Mouse (Mus musculus) liver, embryonic 16.5 days (tissue): Measurements from ENCODE around the gene Cnmd. TPM values are rescaled to one million over a fixed set of nuclear protein-coding genes. Genes with fewer than 3 reads are reported as not detected.

Experiments used
- ATAC-seq: fragments of 200-750 bp; cut with Nextera tagmentation; 2 replicates; pipeline ENCODE4 v1.8.0; 2017; ENCODE audit warnings: low read depth, mild to moderate bottlenecking, moderate number of reproducible peaks, moderate library complexity
- H3K27ac ChIP-seq: fragments of 300-500 bp; sonication (generic); 2 replicates; pipeline ENCODE4 v1.5.1; 2014; ENCODE audit warnings: mild to moderate bottlenecking, low read length
- H3K27me3 ChIP-seq: fragments of 300-500 bp; sonication (generic); 2 replicates; pipeline ENCODE4 v1.6.1; 2014; ENCODE audit warnings: low read depth, low read length, mixed read lengths; ENCODE audit not compliant: control insufficient read depth, insufficient read depth
- H3K36me3 ChIP-seq: fragments of 300-500 bp; sonication (generic); 2 replicates; pipeline ENCODE4 v1.6.1; 2014; ENCODE audit warnings: mild to moderate bottlenecking; ENCODE audit not compliant: control insufficient read depth, insufficient read depth
- H3K4me1 ChIP-seq: fragments of 300-500 bp; sonication (generic); 2 replicates; pipeline ENCODE4 v1.6.1; 2014; ENCODE audit warnings: low read depth, low read length, mixed read lengths; ENCODE audit not compliant: control insufficient read depth
- H3K4me2 ChIP-seq: fragments of 300-500 bp; sonication (generic); 2 replicates; pipeline ENCODE4 v1.6.1; 2014; ENCODE audit warnings: low read depth, low read length, mixed read lengths
- H3K4me3 ChIP-seq: fragments of 300-500 bp; sonication (generic); 2 replicates; pipeline ENCODE4 v1.5.1; 2014; ENCODE audit warnings: low read depth, mild to moderate bottlenecking, low read length
- H3K9ac ChIP-seq: fragments of 300-500 bp; sonication (generic); 2 replicates; pipeline ENCODE4 v1.6.1; 2014; ENCODE audit warnings: low read depth, low read length
- H3K9me3 ChIP-seq: fragments of 300-500 bp; sonication (generic); replicated peaks from 2 replicates; pipeline ENCODE4 v1.6.1; 2016; ENCODE audit warnings: low read length; ENCODE audit not compliant: control insufficient read depth
- WGBS: fragments of 180-500 bp; shearing (Covaris S2); extraction: QIAGEN DNeasy Blood & Tissue Kit; methylation state at CpG from one replicate; pipeline ENCODE4 v1.1.7; 2014; ENCODE audit not compliant: insufficient replicate concordance; 5-methylcytosine and 5-hydroxymethylcytosine counted together
- polyA plus RNA-seq: library from polyadenylated mRNA; unstranded; fragments of >200 nt; fragmentation: Nextera tagmentation; extraction: Ambion mirVana; gene quantifications from 2 replicates; pipeline ENCODE4 v1.2.1, GENCODE M21; 2015

Cnmd gene
- polyA plus RNA-seq, 1 experiment from 2014 or later: 0.09 TPM

DNA sequence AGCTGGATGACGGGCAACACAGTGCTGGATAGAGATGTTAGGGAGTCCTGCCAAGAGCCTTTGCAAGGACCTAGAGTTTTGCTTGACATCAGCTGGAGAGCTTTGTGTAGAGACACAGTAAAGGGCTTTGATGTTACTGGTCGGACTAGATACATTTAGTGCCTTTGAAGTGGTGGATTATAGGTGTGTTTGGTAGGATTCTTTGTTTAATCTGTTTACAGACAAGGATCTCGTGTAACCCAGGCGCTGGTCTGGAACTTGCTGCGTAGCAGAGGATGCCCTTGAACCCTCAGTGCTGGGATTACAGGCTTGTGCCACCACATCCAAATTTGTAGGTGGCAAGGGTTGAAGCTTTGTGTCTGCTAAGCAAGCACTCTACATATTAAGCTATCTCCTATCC lies 67.9 kb downstream of the Cnmd start:
- no peak overlapping the region for H3K9ac ChIP-seq
- no peaks in the 10 kb centered on the region for H3K27me3 ChIP-seq
- no peak overlapping the region for H3K4me2 ChIP-seq
- no peaks in the 10 kb centered on the region for H3K36me3 ChIP-seq
- no peak overlapping the region for H3K4me3 ChIP-seq
- no peak for ATAC-seq
- H3K4me1 ChIP-seq: no peaks in the 10 kb centered on the region; the same call in 1 of the 2 replicates
- no peaks in the 10 kb centered on the region for H3K9me3 ChIP-seq
- no peak overlapping the region for H3K27ac ChIP-seq
- 63% methylated on average over 5 of the region's 5 CpGs for WGBS

DNA sequence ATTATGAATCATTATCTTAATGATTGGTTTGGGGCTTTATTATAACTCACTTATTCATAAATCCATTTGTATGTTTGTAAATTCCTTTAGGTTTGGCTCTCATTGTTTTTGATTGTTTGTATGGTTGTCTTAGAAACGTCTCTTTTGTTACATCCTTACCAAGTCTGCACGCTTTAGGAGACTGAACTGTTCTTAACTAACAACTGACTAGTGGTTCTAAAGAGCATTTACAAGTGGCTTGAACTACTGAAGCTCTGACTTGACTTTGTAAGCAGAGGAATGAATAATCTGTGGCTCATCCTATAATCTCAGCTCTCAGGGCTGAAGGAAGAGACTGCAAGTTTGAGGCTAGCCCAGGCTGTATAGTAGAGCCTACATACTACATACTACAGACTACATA lies 70.4 kb downstream of the Cnmd start:
- Histone ChIP-seq H3K27me3 (no peaks in the 10 kb centered on the region), H3K4me1 (peaks cover 10% of the 10 kb centered on the region), H3K9me3 (no peaks in the 10 kb centered on the region), H3K27ac (no peak overlapping the region), H3K4me3 (no peak overlapping the region), H3K36me3 (no peaks in the 10 kb centered on the region), H3K4me2 (no peak overlapping the region), H3K9ac (no peak overlapping the region)
- no peak for ATAC-seq
- WGBS: 76% methylated on average over 2 of the region's 2 CpGs

DNA sequence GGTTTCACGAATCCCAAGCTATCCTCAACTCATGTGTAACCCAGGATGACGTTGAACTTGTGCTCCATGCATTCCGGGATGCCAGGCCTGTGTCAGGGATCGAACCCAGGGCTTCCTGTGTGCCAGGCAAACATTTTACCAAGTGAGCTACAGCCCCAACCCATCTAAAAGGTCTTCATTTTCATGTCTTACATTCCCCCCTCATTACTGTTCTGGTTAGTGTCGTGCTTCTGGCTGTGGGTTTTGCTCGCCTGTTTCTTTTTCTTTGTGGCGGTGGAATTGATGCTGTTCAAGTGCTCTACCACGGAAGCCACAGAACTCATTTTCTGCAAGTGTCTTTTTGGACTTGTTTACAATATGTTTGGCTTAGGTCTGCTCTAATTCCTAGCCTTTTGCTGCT lies 71.1 kb downstream of the Cnmd start:
- H3K27me3 ChIP-seq: no peaks in the 10 kb centered on the region
- peaks cover 16% of the 10 kb centered on the region for H3K4me1 ChIP-seq
- ATAC-seq: no peak
- H3K9me3 ChIP-seq: no peaks in the 10 kb centered on the region
- H3K36me3 ChIP-seq: no peaks in the 10 kb centered on the region
- H3K27ac ChIP-seq: no peak overlapping the region
- WGBS: 82% methylated on average over 8 of the region's 8 CpGs
- H3K4me2 ChIP-seq: no peak overlapping the region
- H3K9ac ChIP-seq: no peak overlapping the region
- no peak overlapping the region for H3K4me3 ChIP-seq

DNA sequence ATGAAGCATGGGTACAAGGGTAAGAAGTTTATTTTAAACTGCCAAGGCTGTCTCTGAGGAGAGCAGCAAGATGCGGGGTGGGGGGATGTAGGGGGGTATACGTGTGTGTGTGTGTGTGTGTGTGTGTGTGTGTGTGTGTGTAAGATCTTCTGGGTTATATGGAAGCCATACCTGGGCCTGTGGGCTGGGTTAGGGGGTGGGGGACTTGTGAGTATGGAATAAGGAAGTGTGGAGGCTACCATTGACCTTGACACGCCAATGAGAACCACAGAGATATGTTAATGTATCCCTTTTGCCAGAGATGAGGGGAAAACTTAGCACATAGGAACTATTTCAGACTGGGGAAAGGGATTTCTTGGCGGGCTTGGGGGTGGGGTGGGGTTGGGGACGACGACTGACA lies 72.6 kb downstream of the Cnmd start:
- no peak overlapping the region for H3K4me2 ChIP-seq
- H3K9ac ChIP-seq: no peak overlapping the region
- H3K27ac ChIP-seq: no peak overlapping the region
- ATAC-seq: no peak
- no peaks in the 10 kb centered on the region for H3K27me3 ChIP-seq
- H3K9me3 ChIP-seq: no peaks in the 10 kb centered on the region
- no peaks in the 10 kb centered on the region for H3K36me3 ChIP-seq
- no peak overlapping the region for H3K4me3 ChIP-seq
- peaks cover 16% of the 10 kb centered on the region for H3K4me1 ChIP-seq
- 83% methylated on average over 6 of the region's 6 CpGs for WGBS

DNA sequence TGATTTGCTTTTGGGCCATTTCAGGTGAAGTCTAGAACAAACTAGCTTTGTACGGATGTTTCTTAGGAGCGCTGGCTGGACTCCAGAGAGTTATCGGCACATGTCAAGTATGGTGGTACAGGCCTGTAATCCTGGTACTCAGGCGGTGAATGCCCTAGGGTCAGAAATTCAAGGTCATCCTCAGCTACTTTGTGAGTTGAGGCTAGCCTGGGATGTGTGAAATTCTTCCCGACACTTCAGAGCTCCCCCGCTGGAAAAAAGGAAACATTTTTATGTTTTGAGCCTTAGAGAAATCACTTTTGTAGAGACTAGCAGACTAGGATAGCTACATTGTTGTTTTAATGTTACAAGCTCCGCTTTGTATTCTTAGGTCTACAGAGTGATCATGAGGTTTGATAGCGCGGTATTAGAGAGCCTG lies 73.4 kb downstream of the Cnmd start:
- no peak overlapping the region for H3K27ac ChIP-seq
- peak overlapping the region; percentile 90 for H3K4me3 ChIP-seq
- peaks cover 16% of the 10 kb centered on the region for H3K4me1 ChIP-seq
- H3K27me3 ChIP-seq: no peaks in the 10 kb centered on the region
- peak overlapping the region; percentile 95 for H3K4me2 ChIP-seq
- H3K9me3 ChIP-seq: no peaks in the 10 kb centered on the region
- 80% methylated on average over 9 of the region's 9 CpGs for WGBS
- ATAC-seq: no peak
- no peaks in the 10 kb centered on the region for H3K36me3 ChIP-seq
- peak overlapping the region; percentile 47 for H3K9ac ChIP-seq

DNA sequence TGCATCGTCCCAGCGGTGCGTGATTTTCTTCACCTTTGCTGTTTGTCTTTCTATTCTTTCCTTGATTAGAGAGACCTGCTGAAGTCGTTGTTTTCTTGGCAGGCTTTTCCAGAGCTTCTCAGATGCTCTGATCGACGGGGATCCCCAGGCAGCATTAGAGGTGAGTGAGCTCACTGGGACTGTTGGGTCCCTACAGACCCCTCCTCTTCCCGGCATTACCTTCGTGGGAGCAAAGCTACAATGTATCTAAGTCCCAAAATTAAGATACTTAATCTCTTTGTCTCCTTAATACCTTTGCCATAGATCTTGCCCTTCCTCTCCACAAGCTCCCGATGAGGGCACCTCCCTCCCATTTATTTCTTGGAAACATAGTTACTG lies 74.1 kb downstream of the Cnmd start:
- ATAC-seq: 0 out of 2 replicates have a peak, but pooled peaks have one; percentile 1
- Histone ChIP-seq H3K9ac (peak overlapping the region; percentile 80), H3K27me3 (no peaks in the 10 kb centered on the region), H3K9me3 (no peaks in the 10 kb centered on the region), H3K4me1 (peaks cover 16% of the 10 kb centered on the region), H3K36me3 (no peaks in the 10 kb centered on the region; the same call in 1 of the 2 replicates), H3K27ac (peak overlapping the region; percentile 95), H3K4me2 (peak overlapping the region; percentile 95), H3K4me3 (peak overlapping the region; percentile 90)
- WGBS: 1% methylated on average over 9 of the region's 9 CpGs

Other genes starting within 250 kb of the Cnmd start
- gene Kbtbd7, start 235.7 kb downstream of the Cnmd start, polyA plus RNA-seq: 3.2 and 3.4 TPM in 2 replicates
- gene Kbtbd6, start 210.3 kb downstream of the Cnmd start, polyA plus RNA-seq: 2.5 and 2.9 TPM in 2 replicates
- gene Elf1, start 181.0 kb downstream of the Cnmd start, polyA plus RNA-seq: 7.8 and 8.8 TPM in 2 replicates
- 13.0 and 13.1 TPM in 2 replicates for gene Wbp4, start 180.7 kb downstream of the Cnmd start, polyA plus RNA-seq
- 30.5 and 31.3 TPM in 2 replicates for gene Sugt1, start 74.5 kb downstream of the Cnmd start, polyA plus RNA-seq
- gene Pcdh8, start 109.1 kb upstream of the Cnmd start, polyA plus RNA-seq: not detected in 2 replicates